Mouse (Mus musculus): ENCODE data around the gene Tmc5.

- no peak for TF ChIP-seq CTCF (IDR thresholded peaks at IDR 0.05; ENCODE audit: low read depth)
- no peak for TF ChIP-seq EP300 (IDR thresholded peaks at IDR 0.05; ENCODE audit: low read depth)
Observed at GRCm38 (mm10) chr7:118689088-118689487, 92.0 kb downstream of the Tmc5 start.
